Mouse (Mus musculus): ENCODE measurements around the gene Ifih1.

DNA sequence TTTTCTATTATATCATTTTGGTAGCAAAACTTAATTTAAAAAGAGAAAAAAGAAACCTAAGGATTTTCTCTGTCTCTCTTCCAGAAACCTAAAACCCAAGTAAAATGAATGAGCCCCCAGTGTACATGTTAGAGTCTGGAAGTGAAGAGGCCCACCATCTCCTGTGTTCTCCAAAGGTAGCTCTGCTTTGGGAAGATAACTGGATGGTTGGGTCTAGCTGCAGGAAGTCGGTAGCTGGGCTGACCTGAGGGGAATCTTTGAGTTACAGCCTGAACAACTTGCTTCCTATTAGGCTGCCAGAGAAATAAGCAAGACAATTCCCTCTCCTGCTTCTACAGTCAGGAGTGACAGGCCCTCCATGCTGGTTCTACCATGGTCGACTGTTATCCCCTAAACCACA, 26.4 kb downstream of the Ifih1 start:
- TF ChIP-seq CTCF (IDR thresholded peaks at IDR 0.05; ENCODE audit: low read depth) (no peak), EP300 (IDR thresholded peaks at IDR 0.05; ENCODE audit: low read depth) (no peak)
